Mouse (Mus musculus) retina, embryonic 14.5 days (tissue): Measurements from ENCODE around the gene Dhx15.

Source experiments
- DNase-seq: peaks from one replicate; pipeline ENCODE4 v3.0.0-alpha.2; 2015; ENCODE audit warnings: low spot score

Dhx15 gene

GRCm38 (mm10) chr5:52110808-52111663 is 79.3 kb downstream of the Dhx15 start:
- no peak for DNase-seq
